In genomic region chr7:75387821-75388431, GRCm38 (mm10) we compare ENCODE assay signal across 24 mouse cellular contexts.
A peak's percentile ranks its signal among the peaks of the same experiment; 100 is the strongest.
DNase-seq lines count a peak whose midpoint lies in the region; ATAC-seq and TF ChIP-seq lines count a peak whose summit lies in the region.
"Had no signal": no experiment of that assay in that cellular context is flagged by ENCODE, and none has a peak within 500 bp of the region (broad histone marks: within the 10 kb centered on the region; RNA-seq: fewer than 3 reads in every experiment).

No protein-coding gene starts in this region.

- peak overlapping the region; percentile 42; the same call in 1 of the 2 replicates for H3K27ac ChIP-seq in heart, embryonic 11.5 days (ENCODE audit: low read depth, low read length)
- H3K27ac ChIP-seq in CH12.LX (ENCODE audit: insufficient read depth, low read depth) = no peak overlapping the region; the same call in 1 of the 2 replicates
- H3K27ac ChIP-seq: embryonic facial prominence, embryonic 13.5 days; forebrain, embryonic 15.5 days; hindbrain, embryonic 10.5 days; hindbrain, postnatal 0 days; limb, embryonic 13.5 days; liver, embryonic 13.5 days; stomach, embryonic 15.5 days had no signal

- H3K4me3 ChIP-seq in heart, embryonic 11.5 days (ENCODE audit: low read depth, low read length) = no peak overlapping the region
- no peak overlapping the region for H3K4me3 ChIP-seq in CH12.LX (replicated peaks in 1 of 3; ENCODE audit: low read depth in 2 of 3, low read length in 2 of 3, poor library complexity in 1 of 3)
- H3K4me3 ChIP-seq: embryonic facial prominence, embryonic 13.5 days; forebrain, embryonic 15.5 days; hindbrain, embryonic 10.5 days; limb, embryonic 13.5 days; liver, embryonic 13.5 days; stomach, embryonic 15.5 days had no signal

- no peaks in the 10 kb centered on the region for H3K27me3 ChIP-seq in heart, embryonic 11.5 days (ENCODE audit: control insufficient read depth, insufficient read depth, low read length)
- H3K27me3 ChIP-seq in CH12.LX (replicated peaks) = no peaks in the 10 kb centered on the region
- H3K27me3 ChIP-seq: embryonic facial prominence, embryonic 13.5 days; forebrain, embryonic 15.5 days; limb, embryonic 13.5 days; liver, embryonic 13.5 days; stomach, embryonic 15.5 days had no signal

- H3K9me3 ChIP-seq in heart, embryonic 11.5 days (replicated peaks; ENCODE audit: control insufficient read depth, low read length) = no peaks in the 10 kb centered on the region
- no peaks in the 10 kb centered on the region for H3K9me3 ChIP-seq in CH12.LX (replicated peaks; ENCODE audit: low read length)
- H3K9me3 ChIP-seq: embryonic facial prominence, embryonic 13.5 days; forebrain, embryonic 15.5 days; G1E; hindbrain, embryonic 10.5 days; limb, embryonic 13.5 days; liver, embryonic 13.5 days; stomach, embryonic 15.5 days had no signal

- dilution Hi-C loops in CH12.LX (cut with MboI; ENCODE audit: extremely low pct_ligation_motif_present, extremely low pct_unique_long_range_greater_than_20kb, low sequenced_read_pairs) = no loop called here

- no peak for TF ChIP-seq RAD21 in CH12.LX (IDR thresholded peaks at IDR 0.05; ENCODE audit: low read depth, low read length)

- H3K4me1 ChIP-seq in heart, embryonic 11.5 days (ENCODE audit: control insufficient read depth, insufficient read depth, low read length) = peaks cover 12% of the 10 kb centered on the region
- H3K4me1 ChIP-seq in CH12.LX (ENCODE audit: control insufficient read depth in 1 of 2, insufficient read depth in 2 of 2) = peaks cover 15 to 27% of the 10 kb centered on the region in 2 experiments
- H3K4me1 ChIP-seq: embryonic facial prominence, embryonic 13.5 days; forebrain, embryonic 15.5 days; hindbrain, embryonic 10.5 days; limb, embryonic 13.5 days; stomach, embryonic 15.5 days had no signal

- TF ChIP-seq POLR2A in CH12.LX (IDR thresholded peaks at IDR 0.05; ENCODE audit: low read depth, low read length) = no peak

- peak; percentile 81 for TF ChIP-seq EP300 in CH12.LX (IDR thresholded peaks at IDR 0.05; ENCODE audit: low read length)

- no peak overlapping the region for H3K4me2 ChIP-seq in heart, embryonic 11.5 days
- peak overlapping the region; percentile 8; the same call in 1 of the 2 replicates for H3K4me2 ChIP-seq in CH12.LX (ENCODE audit: insufficient read depth, low read depth, poor library complexity, severe bottlenecking)
- H3K4me2 ChIP-seq: embryonic facial prominence, embryonic 13.5 days; forebrain, embryonic 15.5 days; limb, embryonic 13.5 days; liver, embryonic 13.5 days; lung, embryonic 14.5 days; stomach, embryonic 15.5 days had no signal

- WGBS in heart, embryonic 11.5 days (ENCODE audit: insufficient replicate concordance) = 71% methylated on average over 6 of the region's 6 CpGs

- no peak for ATAC-seq in heart, embryonic 11.5 days (replicated peaks; ENCODE audit: insufficient number of reproducible peaks, low FRiP score, low TSS enrichment)
- ATAC-seq in neutrophil, adult 5-6 weeks (ENCODE audit: extremely low read depth, insufficient number of reproducible peaks, low FRiP score, poor library complexity, severe bottlenecking) = peak; percentile 58; the same call in 1 of the 2 replicates
- ATAC-seq: forebrain, embryonic 15.5 days; hindbrain, postnatal 0 days had no signal

- H3K79me2 ChIP-seq in CH12.LX (replicated peaks; ENCODE audit: control insufficient read depth, extremely low read depth, insufficient read depth, poor library complexity, severe bottlenecking) = no peaks in the 10 kb centered on the region

- no peak for DNase-seq in heart, postnatal 14 days
- peak; percentile 2 for DNase-seq in spleen, adult 12 weeks (ENCODE audit: low spot score)
- DNase-seq in spleen, postnatal 10 days (ENCODE audit: low spot score in 2 of 2) = no peak
- peak; percentile 80 for DNase-seq in CH12.LX (ENCODE audit: extremely low read depth)
- DNase-seq in adrenal gland, adult 18-20 months (ENCODE audit: low spot score in 2 of 2) = no peak
- no peak for DNase-seq in adrenal gland, postnatal 36 days
- DNase-seq: cerebellum, adult 9-11 months; gastrocnemius, postnatal 14 days; kidney, adult 18-20 months; kidney, postnatal 10 days; liver, embryonic 13.5 days; lung, embryonic 14.5 days; lung, postnatal 36 days; retina, postnatal 1 day; thymus, adult 18-20 months had no signal

- no peaks in the 10 kb centered on the region for H3K36me3 ChIP-seq in heart, embryonic 11.5 days (ENCODE audit: control insufficient read depth, insufficient read depth, low read length)
- H3K36me3 ChIP-seq in CH12.LX (replicated peaks in 1 of 2; ENCODE audit: control insufficient read depth in 1 of 2, insufficient read depth in 1 of 2, low read length in 1 of 2) = no peaks in the 10 kb centered on the region
- H3K36me3 ChIP-seq: embryonic facial prominence, embryonic 13.5 days; forebrain, embryonic 15.5 days; G1E; hindbrain, embryonic 10.5 days; limb, embryonic 13.5 days; liver, embryonic 13.5 days; stomach, embryonic 15.5 days had no signal

- TF ChIP-seq CTCF in CH12.LX (conservative IDR thresholded peaks at IDR 0.05 in 1 of 2, IDR thresholded peaks at IDR 0.05 in 1 of 2; ENCODE audit: low read depth in 2 of 2, low read length in 2 of 2) = no peak

- intact Hi-C loops in heart, postnatal 14 days (cut with DNase I) = no loop called here

- H3K9ac ChIP-seq in heart, embryonic 11.5 days (ENCODE audit: low read depth, low read length) = no peak overlapping the region
- no peak overlapping the region for H3K9ac ChIP-seq in CH12.LX (ENCODE audit: insufficient read depth, low read depth)
- H3K9ac ChIP-seq: embryonic facial prominence, embryonic 13.5 days; forebrain, embryonic 15.5 days; limb, embryonic 13.5 days; liver, embryonic 13.5 days; lung, embryonic 14.5 days; stomach, embryonic 15.5 days had no signal

- in situ Hi-C loops in CH12.LX (cut with MboI; ENCODE audit: low pct_ligation_motif_present, low pct_unique_long_range_greater_than_20kb, low sequenced_read_pairs) = loop anchor here (10.0 to 25.0 kb wide), 2 partner anchors 167 to 324 kb away; no protein-coding TSS in a partner anchor

TF ChIP-seq in CH12.LX, 34 proteins besides CTCF, POLR2A, EP300 and RAD21:
- TF ChIP-seq TBP (conservative IDR thresholded peaks at IDR 0.05; ENCODE audit: low read depth, low read length) = no peak
- TF ChIP-seq ZMIZ1 (IDR thresholded peaks at IDR 0.05; ENCODE audit: low read depth, low read length) = no peak
- peak; percentile 94 for TF ChIP-seq JUND (conservative IDR thresholded peaks at IDR 0.05; ENCODE audit: low read depth, low read length)
- no peak; the same call in 1 of the 2 replicates for TF ChIP-seq SIN3A (IDR thresholded peaks at IDR 0.05; ENCODE audit: low read length)
- TF ChIP-seq MEF2A (IDR thresholded peaks at IDR 0.05; ENCODE audit: borderline replicate concordance, low read depth, low read length) = peak; percentile 68; the same call in 1 of the 2 replicates
- no peak; the same call in 1 of the 2 replicates for TF ChIP-seq HCFC1 (IDR thresholded peaks at IDR 0.05; ENCODE audit: low read depth, low read length)
- TF ChIP-seq NRF1 (IDR thresholded peaks at IDR 0.05; ENCODE audit: low read depth, low read length) = no peak
- no peak for TF ChIP-seq PAX5 (IDR thresholded peaks at IDR 0.05; ENCODE audit: low read length)
- peak; percentile 24; the same call in 1 of the 2 replicates for TF ChIP-seq MYC (IDR thresholded peaks at IDR 0.05; ENCODE audit: low read depth, low read length)
- TF ChIP-seq MAFK (IDR thresholded peaks at IDR 0.05; ENCODE audit: insufficient replicate concordance, low read length) = 0 out of 2 replicates have a peak, but pooled peaks have one; percentile 24
- TF ChIP-seq TCF12 (IDR thresholded peaks at IDR 0.05; ENCODE audit: low read depth, low read length) = 0 out of 2 replicates have a peak, but pooled peaks have one; percentile 46
- TF ChIP-seq CHD1 (IDR thresholded peaks at IDR 0.05; ENCODE audit: low read depth, low read length) = no peak; the same call in 1 of the 2 replicates
- no peak for TF ChIP-seq MAX (IDR thresholded peaks at IDR 0.05; ENCODE audit: low read length)
- TF ChIP-seq IRF4 (IDR thresholded peaks at IDR 0.05; ENCODE audit: low read depth, low read length) = peak; percentile 94
- peak; percentile 45; the same call in 1 of the 2 replicates for TF ChIP-seq MXI1 (IDR thresholded peaks at IDR 0.05; ENCODE audit: low read depth, low read length)
- no peak for TF ChIP-seq UBTF (IDR thresholded peaks at IDR 0.05; ENCODE audit: low read depth, low read length)
- TF ChIP-seq USF1 (IDR thresholded peaks at IDR 0.05; ENCODE audit: low read depth, low read length) = no peak
- TF ChIP-seq POLR2AphosphoS2 (IDR thresholded peaks at IDR 0.05; ENCODE audit: low read depth, low read length) = no peak
- TF ChIP-seq ZNF384 (IDR thresholded peaks at IDR 0.05; ENCODE audit: low read depth, low read length) = peak; percentile 82
- TF ChIP-seq USF2 (conservative IDR thresholded peaks at IDR 0.05; ENCODE audit: low read depth, low read length) = no peak
- TF ChIP-seq KAT2A (IDR thresholded peaks at IDR 0.05; ENCODE audit: insufficient replicate concordance, low read length) = no peak
- TF ChIP-seq RCOR1 (conservative IDR thresholded peaks at IDR 0.05; ENCODE audit: low read depth, low read length) = 0 out of 2 replicates have a peak, but pooled peaks have one; percentile 51
- TF ChIP-seq ZC3H11A (IDR thresholded peaks at IDR 0.05; ENCODE audit: low read depth, low read length) = no peak
- TF ChIP-seq BHLHE40 (IDR thresholded peaks at IDR 0.05; ENCODE audit: low read depth, low read length) = peak; percentile 92
- 0 out of 2 replicates have a peak, but pooled peaks have one; percentile 3 for TF ChIP-seq CHD2 (IDR thresholded peaks at IDR 0.05; ENCODE audit: low read length)
- no peak for TF ChIP-seq SMC3 (IDR thresholded peaks at IDR 0.05; ENCODE audit: low read depth, low read length)
- TF ChIP-seq JUN (IDR thresholded peaks at IDR 0.05; ENCODE audit: insufficient read depth, low read depth, low read length) = peak; percentile 64
- TF ChIP-seq ZKSCAN1 (IDR thresholded peaks at IDR 0.05; ENCODE audit: borderline replicate concordance, low read depth, low read length) = no peak
- no peak for TF ChIP-seq E2F4 (IDR thresholded peaks at IDR 0.05; ENCODE audit: insufficient replicate concordance, low read depth, low read length)
- no peak for TF ChIP-seq GABPA (IDR thresholded peaks at IDR 0.05; ENCODE audit: insufficient replicate concordance, low read depth, low read length)
- 0 out of 2 replicates have a peak, but pooled peaks have one; percentile 10 for TF ChIP-seq NELFE (IDR thresholded peaks at IDR 0.05; ENCODE audit: low read depth, low read length)
- TF ChIP-seq ETS1 (conservative IDR thresholded peaks at IDR 0.05; ENCODE audit: low read depth, low read length) = 0 out of 2 replicates have a peak, but pooled peaks have one; percentile 13
- peak; percentile 15; the same call in 1 of the 2 replicates for TF ChIP-seq ELF1 (IDR thresholded peaks at IDR 0.05; ENCODE audit: low read depth, low read length)
- no peak for TF ChIP-seq MAZ (IDR thresholded peaks at IDR 0.05; ENCODE audit: low read depth, low read length)

Comparison
In these comparisons a context has a peak if more than half of its experiments do, and no peak if none do; other contexts are left out.
1. DNase-seq: peak in spleen, adult 12 weeks (single experiment) and CH12.LX (single experiment); none in heart, postnatal 14 days (0 of 2), spleen, postnatal 10 days (0 of 2), adrenal gland, adult 18-20 months (0 of 2) and adrenal gland, postnatal 36 days (0 of 2).